Mouse (Mus musculus): ENCODE measurements around the gene 1110051M20Rik. TPM values are rescaled to one million over a fixed set of nuclear protein-coding genes. Genes with fewer than 3 reads are reported as not detected.

Gene 1110051M20Rik
- total RNA-seq, 2 experiments from 2014 or later: 100 to 103 TPM

GRCm38 (mm10) chr2:91283972-91284371 is 160.5 kb downstream of the 1110051M20Rik start:
- intact Hi-C loops (cut with DNase I): no loop called here
- no peak for DNase-seq (ENCODE audit: low spot score in 2 of 2)

GRCm38 (mm10) chr2:91281366-91281765 is 163.1 kb downstream of the 1110051M20Rik start:
- no peak for DNase-seq (ENCODE audit: low spot score in 2 of 2)
- intact Hi-C loops (cut with DNase I): no loop called here

- intact Hi-C loops (cut with DNase I): no loop called here
Observed at GRCm38 (mm10) chr2:91279372-91279755, 165.1 kb downstream of the 1110051M20Rik start.

GRCm38 (mm10) chr2:91278749-91279371 is 165.6 kb downstream of the 1110051M20Rik start:
- DNase-seq (ENCODE audit: low spot score in 2 of 2): no peak
- intact Hi-C loops (cut with DNase I): no loop called here

More at GRCm38 (mm10) chr2:91279372-91279755, 165.1 kb downstream of the 1110051M20Rik start:
- DNase-seq (ENCODE audit: low spot score in 2 of 2): no peak

GRCm38 (mm10) chr2:91269687-91270133 is 174.8 kb downstream of the 1110051M20Rik start:
- DNase-seq (ENCODE audit: low spot score in 2 of 2): no peak
- intact Hi-C loops (cut with DNase I): no loop called here

- intact Hi-C loops (cut with DNase I): no loop called here
Observed at GRCm38 (mm10) chr2:91268706-91269105, 175.8 kb downstream of the 1110051M20Rik start.

GRCm38 (mm10) chr2:91268042-91268441 is 176.5 kb downstream of the 1110051M20Rik start:
- no peak for DNase-seq (ENCODE audit: low spot score in 2 of 2)
- intact Hi-C loops (cut with DNase I): no loop called here

More at GRCm38 (mm10) chr2:91268706-91269105, 175.8 kb downstream of the 1110051M20Rik start:
- DNase-seq (ENCODE audit: low spot score in 2 of 2): no peak

GRCm38 (mm10) chr2:91264711-91265681 is 179.5 kb downstream of the 1110051M20Rik start, which contains the start of gene Arfgap2:
Arfgap2 (plus strand) TSS chr2:91264974.
- intact Hi-C loops (cut with DNase I): no loop called here
- peak; percentile 99 for DNase-seq (ENCODE audit: low spot score in 2 of 2)

GRCm38 (mm10) chr2:91263692-91264660 is 180.5 kb downstream of the 1110051M20Rik start:
- DNase-seq (ENCODE audit: low spot score in 2 of 2): no peak
- intact Hi-C loops (cut with DNase I): no loop called here

GRCm38 (mm10) chr2:91259493-91259892 is 185.0 kb downstream of the 1110051M20Rik start:
- intact Hi-C loops (cut with DNase I): no loop called here
- no peak for DNase-seq (ENCODE audit: low spot score in 2 of 2)

- intact Hi-C loops (cut with DNase I): no loop called here
- no peak for DNase-seq (ENCODE audit: low spot score in 2 of 2)
Observed at GRCm38 (mm10) chr2:91258830-91259229, 185.7 kb downstream of the 1110051M20Rik start.

- intact Hi-C loops (cut with DNase I): no loop called here
- DNase-seq (ENCODE audit: low spot score in 2 of 2): no peak
Observed at GRCm38 (mm10) chr2:91258054-91258453, 186.4 kb downstream of the 1110051M20Rik start.

- intact Hi-C loops (cut with DNase I): no loop called here
- no peak for DNase-seq (ENCODE audit: low spot score in 2 of 2)
Observed at GRCm38 (mm10) chr2:91257126-91257980, 187.2 kb downstream of the 1110051M20Rik start.

- intact Hi-C loops (cut with DNase I): no loop called here
- DNase-seq (ENCODE audit: low spot score in 2 of 2): peak; percentile 58 to 73
Observed at GRCm38 (mm10) chr2:91256256-91257125, 188.0 kb downstream of the 1110051M20Rik start.

GRCm38 (mm10) chr2:91255661-91256150 is 188.8 kb downstream of the 1110051M20Rik start, which contains the start of gene Pacsin3:
Pacsin3 (plus strand) TSS chr2:91255954.
- intact Hi-C loops (cut with DNase I): no loop called here

GRCm38 (mm10) chr2:91254725-91255380 is 189.7 kb downstream of the 1110051M20Rik start:
- intact Hi-C loops (cut with DNase I): no loop called here
- DNase-seq (ENCODE audit: low spot score in 2 of 2): no peak

More at GRCm38 (mm10) chr2:91255661-91256150, 188.8 kb downstream of the 1110051M20Rik start, which contains the start of gene Pacsin3:
- DNase-seq (ENCODE audit: low spot score in 2 of 2): peak; percentile 49 to 72

GRCm38 (mm10) chr2:91252512-91252911 is 192.0 kb downstream of the 1110051M20Rik start:
- no peak for DNase-seq (ENCODE audit: low spot score in 2 of 2)
- intact Hi-C loops (cut with DNase I): no loop called here

Measured in left cerebral cortex, postnatal 36 days (tissue).